Mouse (Mus musculus) lung, postnatal 0 days (tissue): Measurements from ENCODE around the gene Tmco4.

Experiments
- CTCF ChIP-seq: IDR thresholded peaks from 2 replicates; pipeline ENCODE4 v1.5.1; 2016; ENCODE audit warnings: antibody characterized with exemption, mild to moderate bottlenecking
- EP300 ChIP-seq: IDR thresholded peaks from 2 replicates; pipeline ENCODE4 v1.6.1; 2016; ENCODE audit warnings: antibody characterized with exemption, mild to moderate bottlenecking, control low read depth

- no peak for TF ChIP-seq CTCF
- no peak for TF ChIP-seq EP300
Observed at GRCm38 (mm10) chr4:138971371-138971770, 1.3 kb upstream of the Tmco4 start.
